Mouse (Mus musculus): ENCODE data around the gene Yars. TPM values are rescaled to one million over a fixed set of nuclear protein-coding genes. Genes with fewer than 3 reads are reported as not detected.

Yars gene
- total and polyA plus RNA-seq, 2 experiments from 2014 or later: 97.7 to 120 TPM

DNA sequence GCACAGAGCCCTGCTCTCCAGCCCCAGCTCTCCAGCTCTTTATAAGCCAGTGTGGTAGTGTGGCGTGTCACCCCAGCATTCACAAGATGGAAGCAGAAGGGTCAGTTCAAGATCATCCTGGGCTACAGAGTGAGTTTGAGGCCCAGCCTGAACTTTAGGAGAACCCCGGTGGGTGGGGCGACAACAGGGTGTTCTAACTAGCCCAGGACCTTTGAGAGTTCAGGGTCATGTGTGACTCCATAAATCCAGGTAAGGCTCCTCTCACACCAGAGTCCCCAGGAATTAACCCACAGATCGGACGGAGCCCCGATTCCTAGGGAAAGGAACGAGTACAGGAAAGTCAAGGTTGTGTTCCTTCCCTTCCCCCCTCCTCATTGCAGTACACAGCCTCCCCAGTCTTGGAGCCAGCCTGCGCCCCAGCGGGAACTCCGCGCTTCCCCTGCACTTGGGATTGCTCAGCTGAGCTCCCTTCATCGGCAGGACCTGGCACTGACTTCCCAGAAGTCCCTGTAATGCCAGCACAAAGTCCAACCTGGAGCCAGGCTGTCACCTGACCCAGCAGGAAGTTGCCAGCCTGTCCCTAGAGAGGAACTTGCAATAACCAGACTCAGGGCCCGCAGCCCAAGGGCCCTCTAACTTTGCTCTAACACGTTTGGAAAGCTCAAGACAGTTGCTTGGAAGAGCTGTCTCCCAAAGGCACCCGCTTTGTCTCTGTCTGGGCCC, 61.4 kb downstream of the Yars start:
- no peak overlapping the region for H3K4me2 ChIP-seq (ENCODE audit: low read depth)
- H3K4me1 ChIP-seq (ENCODE audit: insufficient read depth): 0 out of 2 replicates have a peak, but pooled peaks cover 4% of the 10 kb centered on the region
- H3K9me3 ChIP-seq (ENCODE audit: low read length): no peaks in the 10 kb centered on the region
- WGBS: 21% methylated on average over 15 of the region's 15 CpGs
- H3K9ac ChIP-seq: no peak overlapping the region
- H3K4me3 ChIP-seq (ENCODE audit: low read depth, low read length): no peak overlapping the region
- peaks cover 41% of the 10 kb centered on the region for H3K27me3 ChIP-seq (ENCODE audit: insufficient read depth, low read length)
- no peak overlapping the region for H3K27ac ChIP-seq (ENCODE audit: low read depth, low read length)
- no peak for TF ChIP-seq CTCF (IDR thresholded peaks at IDR 0.05; ENCODE audit: low read depth)
- no peak for DNase-seq
- H3K36me3 ChIP-seq (ENCODE audit: insufficient read depth): no peaks in the 10 kb centered on the region
- peak; percentile 10; the same call in 1 of the 2 replicates for ATAC-seq

DNA sequence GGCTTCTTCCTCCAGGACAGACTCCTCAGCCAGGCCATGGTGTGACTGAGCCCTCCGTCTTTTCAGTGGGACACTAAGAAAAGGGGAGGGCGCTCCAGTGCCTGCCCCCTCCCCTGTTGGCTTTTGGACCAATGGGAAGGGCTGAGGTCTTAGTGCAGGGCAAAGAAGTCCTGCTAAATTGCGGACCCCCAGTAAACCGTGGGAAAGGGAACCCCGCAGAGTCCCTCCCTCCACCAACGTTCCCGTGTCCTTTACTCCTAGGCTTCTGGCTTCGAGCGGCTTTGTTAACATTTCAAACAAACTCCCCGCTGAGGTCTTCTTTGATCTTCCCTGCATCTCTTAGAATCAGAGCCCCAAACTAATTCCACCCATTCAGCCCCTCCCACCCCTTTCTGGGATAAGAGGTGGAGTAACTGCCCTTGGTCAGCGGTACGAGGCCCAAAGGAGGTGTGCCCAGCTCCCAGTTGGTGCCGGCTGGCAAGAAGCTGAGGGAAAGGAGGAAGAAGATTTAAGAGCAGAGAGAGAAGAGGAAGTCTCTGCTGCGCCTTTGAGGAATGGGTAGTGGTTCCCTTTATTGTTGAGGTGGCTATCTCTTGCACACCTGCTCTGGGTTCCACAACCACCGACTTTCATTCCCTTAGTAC, 62.0 kb downstream of the Yars start:
- 6% methylated on average over 15 of the region's 15 CpGs for WGBS
- Histone ChIP-seq H3K9ac (no peak overlapping the region), H3K4me2 (ENCODE audit: low read depth) (no peak overlapping the region), H3K27me3 (ENCODE audit: insufficient read depth, low read length) (peaks cover 36% of the 10 kb centered on the region), H3K4me3 (ENCODE audit: low read depth, low read length) (no peak overlapping the region), H3K4me1 (ENCODE audit: insufficient read depth) (0 out of 2 replicates have a peak, but pooled peaks cover 4% of the 10 kb centered on the region), H3K9me3 (ENCODE audit: low read length) (no peaks in the 10 kb centered on the region), H3K36me3 (ENCODE audit: insufficient read depth) (no peaks in the 10 kb centered on the region), H3K27ac (ENCODE audit: low read depth, low read length) (no peak overlapping the region)
- no peak for TF ChIP-seq CTCF (IDR thresholded peaks at IDR 0.05; ENCODE audit: low read depth)
- DNase-seq (no peak), ATAC-seq (peak; percentile 25)

- Histone ChIP-seq H3K4me1 (ENCODE audit: insufficient read depth) (0 out of 2 replicates have a peak, but pooled peaks cover 4% of the 10 kb centered on the region), H3K4me3 (ENCODE audit: low read depth, low read length) (no peak overlapping the region), H3K27me3 (ENCODE audit: insufficient read depth, low read length) (peaks cover 28% of the 10 kb centered on the region), H3K4me2 (ENCODE audit: low read depth) (no peak overlapping the region), H3K36me3 (ENCODE audit: insufficient read depth) (no peaks in the 10 kb centered on the region), H3K27ac (ENCODE audit: low read depth, low read length) (no peak overlapping the region), H3K9ac (no peak overlapping the region), H3K9me3 (ENCODE audit: low read length) (no peaks in the 10 kb centered on the region)
- DNase-seq (no peak), ATAC-seq (no peak)
- TF ChIP-seq CTCF (IDR thresholded peaks at IDR 0.05; ENCODE audit: low read depth): no peak
- 91% methylated on average over 2 of the region's 2 CpGs for WGBS
These were observed 62.9 kb downstream of the Yars start for GRCm38 (mm10) chr4:129252492-129252891.

GRCm38 (mm10) chr4:129254571-129254970, 65.0 kb downstream of the Yars start:
- 89% methylated on average over 3 of the region's 3 CpGs for WGBS

DNA sequence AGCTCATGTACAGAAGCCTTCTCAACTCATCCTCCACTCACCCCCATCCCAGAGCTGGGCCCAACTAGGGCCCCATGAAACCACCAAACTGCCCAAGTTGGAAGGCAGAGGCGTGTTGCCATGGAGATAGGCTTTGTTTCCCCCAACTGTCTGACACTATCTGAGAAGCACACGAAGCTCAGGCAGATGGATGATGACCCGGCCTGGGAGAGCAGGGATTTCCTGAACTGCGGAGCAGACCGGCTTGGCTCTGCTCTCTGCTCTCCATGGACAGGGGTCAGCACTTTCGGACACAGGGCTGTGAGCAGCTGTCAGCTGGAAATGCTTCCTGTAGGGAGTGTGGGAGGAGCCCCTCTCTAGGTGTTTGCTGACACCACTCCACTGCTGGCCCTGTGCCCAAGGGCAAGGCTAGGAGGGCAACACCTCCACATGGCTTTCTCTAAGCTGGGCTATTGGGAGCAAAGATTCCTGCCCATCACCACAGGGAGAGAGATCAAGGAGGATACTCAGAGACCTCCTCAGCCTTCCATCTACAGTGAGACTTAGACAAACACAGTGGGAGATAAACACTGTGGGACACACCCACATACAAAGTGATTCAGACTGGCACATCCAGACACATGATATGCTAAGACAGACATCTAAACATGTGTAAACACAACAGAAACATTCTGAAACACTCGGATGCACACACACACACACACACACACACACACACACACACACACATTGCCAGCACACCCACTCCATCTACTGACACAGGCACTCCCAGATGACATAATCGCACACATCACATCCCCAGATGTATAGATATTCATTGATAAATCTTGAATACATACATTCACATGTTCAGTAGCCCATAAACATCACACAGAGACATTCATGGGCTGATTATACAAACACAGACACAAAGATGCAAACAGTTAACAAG, 67.2 kb downstream of the Yars start:
- Histone ChIP-seq H3K36me3 (ENCODE audit: insufficient read depth) (no peaks in the 10 kb centered on the region), H3K9me3 (ENCODE audit: low read length) (no peaks in the 10 kb centered on the region), H3K4me3 (ENCODE audit: low read depth, low read length) (no peak overlapping the region), H3K27ac (ENCODE audit: low read depth, low read length) (no peak overlapping the region), H3K4me2 (ENCODE audit: low read depth) (no peak overlapping the region), H3K27me3 (ENCODE audit: insufficient read depth, low read length) (no peaks in the 10 kb centered on the region; the same call in 1 of the 2 replicates), H3K9ac (no peak overlapping the region), H3K4me1 (ENCODE audit: insufficient read depth) (0 out of 2 replicates have a peak, but pooled peaks cover under 1% of the 10 kb centered on the region)
- 35% methylated on average over 8 of the region's 8 CpGs for WGBS
- DNase-seq (no peak), ATAC-seq (no peak)
- no peak for TF ChIP-seq CTCF (IDR thresholded peaks at IDR 0.05; ENCODE audit: low read depth)

More at GRCm38 (mm10) chr4:129254571-129254970, 65.0 kb downstream of the Yars start:
- Histone ChIP-seq H3K9ac (no peak overlapping the region), H3K36me3 (ENCODE audit: insufficient read depth) (no peaks in the 10 kb centered on the region), H3K27me3 (ENCODE audit: insufficient read depth, low read length) (peaks cover 13% of the 10 kb centered on the region), H3K4me3 (ENCODE audit: low read depth, low read length) (no peak overlapping the region), H3K4me1 (ENCODE audit: insufficient read depth) (0 out of 2 replicates have a peak, but pooled peaks cover 4% of the 10 kb centered on the region), H3K4me2 (ENCODE audit: low read depth) (no peak overlapping the region), H3K27ac (ENCODE audit: low read depth, low read length) (no peak overlapping the region), H3K9me3 (ENCODE audit: low read length) (no peaks in the 10 kb centered on the region)
- TF ChIP-seq CTCF (IDR thresholded peaks at IDR 0.05; ENCODE audit: low read depth): no peak
- no peak for DNase-seq
- no peak for ATAC-seq

GRCm38 (mm10) chr4:129259101-129259500, 69.5 kb downstream of the Yars start:
- Histone ChIP-seq H3K4me2 (ENCODE audit: low read depth) (no peak overlapping the region), H3K9me3 (ENCODE audit: low read length) (no peaks in the 10 kb centered on the region), H3K4me1 (ENCODE audit: insufficient read depth) (no peaks in the 10 kb centered on the region), H3K27me3 (ENCODE audit: insufficient read depth, low read length) (no peaks in the 10 kb centered on the region), H3K9ac (no peak overlapping the region), H3K27ac (ENCODE audit: low read depth, low read length) (no peak overlapping the region), H3K4me3 (ENCODE audit: low read depth, low read length) (no peak overlapping the region), H3K36me3 (ENCODE audit: insufficient read depth) (no peaks in the 10 kb centered on the region)
- no peak for ATAC-seq
- no peak for DNase-seq
- WGBS: 58% methylated on average over 4 of the region's 4 CpGs
- TF ChIP-seq CTCF (IDR thresholded peaks at IDR 0.05; ENCODE audit: low read depth): no peak

Data from forebrain, postnatal 0 days (tissue).